Mouse (Mus musculus) CD4-positive, CD25-positive, alpha-beta regulatory T cell, adult 4 months (primary cell): ENCODE results near the gene Btg3. TPM values are rescaled to one million over a fixed set of nuclear protein-coding genes. Genes with fewer than 3 reads are reported as not detected.

ENCODE experiments used
- ATAC-seq: one replicate; pipeline ENCODE4 v1.8.0; 2017
- polyA plus RNA-seq, 2 experiments: library from polyadenylated mRNA; unstranded; fragments of 100-300 nt; shearing (Covaris generic); gene quantifications; one replicate each; pipeline ENCODE4 v1.2.1; 2017

The Btg3 gene
- polyA plus RNA-seq, 2 experiments from 2014 or later = 5.4 to 9.8 TPM

DNA sequence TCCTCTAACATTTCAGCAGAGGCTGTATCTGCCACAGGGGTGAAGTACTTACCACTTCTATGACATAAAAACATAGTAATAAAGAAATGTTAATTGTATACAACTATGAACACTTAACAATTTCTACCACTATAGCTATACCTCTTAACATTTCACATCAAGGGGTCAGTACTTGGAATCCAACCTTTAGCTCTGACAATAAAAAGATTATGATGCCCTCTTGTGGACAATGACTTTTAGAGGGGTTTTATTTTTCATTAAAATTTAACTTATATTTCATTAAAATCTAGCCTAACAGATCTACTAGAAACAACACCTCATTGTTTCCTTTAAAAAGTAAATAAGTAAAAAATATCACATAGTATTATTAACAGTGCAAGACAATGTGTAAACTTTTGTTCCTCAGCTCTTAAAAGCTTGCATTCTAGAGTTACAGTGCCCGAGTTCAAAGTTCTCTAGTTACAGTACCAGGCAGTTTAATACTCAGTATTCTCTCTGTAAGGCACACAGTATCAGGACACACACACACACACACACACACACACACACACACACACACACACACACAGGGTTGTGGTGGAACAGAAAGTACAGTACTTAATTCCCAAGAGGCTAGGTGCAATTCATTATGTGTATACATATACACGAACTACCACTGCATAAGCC lies 30.2 kb downstream of the Btg3 start:
- ATAC-seq = no peak

DNA sequence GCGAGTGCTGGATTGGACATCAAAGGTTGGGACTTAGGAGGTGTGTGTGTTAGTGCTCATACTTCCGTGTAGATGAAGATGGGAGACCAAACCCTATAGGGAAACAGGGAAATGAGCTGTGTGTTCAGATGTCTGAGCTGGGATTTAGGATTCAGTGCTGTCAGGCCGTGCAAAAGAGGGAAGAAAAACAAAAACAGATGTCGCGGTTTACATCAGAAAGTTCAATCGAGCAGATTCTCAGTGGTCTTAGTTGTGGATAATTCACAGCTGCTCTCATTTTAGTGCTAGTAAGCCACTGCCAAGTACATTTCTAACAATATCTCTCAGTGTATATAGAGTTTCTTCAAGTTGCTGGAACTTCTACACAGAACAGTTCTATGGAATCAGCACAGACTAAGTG lies 33.2 kb downstream of the Btg3 start:
- ATAC-seq = no peak

DNA sequence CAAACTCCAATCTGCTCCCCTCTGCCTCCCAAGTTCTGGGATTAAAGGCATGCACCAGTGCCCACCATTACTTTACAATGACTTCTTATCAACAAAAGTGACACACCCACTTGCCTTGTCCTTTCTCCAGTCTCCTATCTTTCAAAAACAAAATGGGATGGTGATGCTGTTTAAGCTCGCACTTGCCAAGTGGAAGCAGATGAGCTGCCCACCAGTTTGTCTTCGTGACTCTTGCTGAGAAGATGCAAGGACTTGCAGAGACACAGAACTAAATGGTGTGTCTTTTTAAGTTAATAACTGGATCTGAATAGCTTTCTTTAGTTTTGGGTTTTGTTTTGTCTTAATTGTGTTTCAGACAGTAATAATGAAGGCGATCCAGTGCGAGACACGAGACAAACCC lies 34.2 kb downstream of the Btg3 start:
- no peak for ATAC-seq

DNA sequence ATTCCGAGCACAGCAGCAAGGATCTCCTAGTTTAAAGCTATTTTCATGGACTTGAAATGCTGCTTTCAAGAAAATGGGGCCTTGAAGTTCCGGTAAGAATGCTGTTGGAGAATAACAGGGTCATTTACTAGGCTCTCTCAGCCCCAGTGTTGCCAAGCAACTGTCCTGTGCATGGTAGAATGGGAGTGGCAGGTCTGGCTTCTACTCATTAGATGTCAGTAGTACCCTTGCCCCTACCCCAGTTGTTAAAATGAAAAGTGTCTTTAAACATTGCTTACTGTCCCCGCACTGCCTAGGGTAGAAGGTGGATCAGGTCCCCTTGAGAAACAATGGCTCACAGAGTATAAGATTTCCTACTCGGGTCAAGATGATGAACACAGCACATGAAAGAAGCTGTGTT lies 35.6 kb downstream of the Btg3 start:
- no peak for ATAC-seq

DNA sequence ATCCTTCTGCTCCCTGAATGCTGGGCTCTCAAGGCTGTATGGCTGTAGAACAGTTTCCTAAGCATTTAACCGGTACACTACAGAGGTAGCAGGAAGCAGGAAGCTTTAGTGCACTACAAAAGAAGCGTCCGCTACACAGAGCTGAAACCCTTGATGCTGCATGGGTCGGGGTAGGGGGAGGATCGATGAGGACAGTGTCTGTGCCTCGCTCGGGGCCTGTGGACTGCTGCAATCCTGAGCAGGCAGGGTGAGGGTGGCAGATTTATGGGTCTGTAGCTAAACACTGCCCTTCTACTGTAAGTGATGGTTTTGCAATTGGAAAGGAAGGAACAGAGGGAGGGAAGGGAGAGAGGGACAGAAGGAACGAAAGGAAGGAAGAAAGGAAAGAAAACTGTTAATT lies 39.8 kb downstream of the Btg3 start:
- ATAC-seq = no peak

DNA sequence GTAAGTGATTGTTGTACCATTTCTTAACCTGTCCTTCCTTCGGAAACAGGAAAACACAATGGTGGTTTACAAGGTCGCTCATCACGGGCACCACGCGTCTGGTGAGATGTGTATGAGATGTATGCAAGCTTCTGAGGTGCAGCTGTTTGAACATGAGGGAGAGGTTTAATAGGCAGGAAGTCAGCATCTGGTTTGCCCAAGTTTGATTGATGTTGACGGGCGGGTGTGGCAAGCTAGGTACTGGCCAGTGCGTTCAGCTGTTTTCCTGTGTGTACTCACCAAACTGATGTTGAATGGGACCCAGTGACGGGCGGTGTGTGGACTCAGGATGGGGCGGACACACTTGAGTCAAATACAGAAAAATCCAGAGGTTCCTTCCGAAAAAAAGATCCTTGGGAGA lies 49.0 kb downstream of the Btg3 start:
- no peak for ATAC-seq

DNA sequence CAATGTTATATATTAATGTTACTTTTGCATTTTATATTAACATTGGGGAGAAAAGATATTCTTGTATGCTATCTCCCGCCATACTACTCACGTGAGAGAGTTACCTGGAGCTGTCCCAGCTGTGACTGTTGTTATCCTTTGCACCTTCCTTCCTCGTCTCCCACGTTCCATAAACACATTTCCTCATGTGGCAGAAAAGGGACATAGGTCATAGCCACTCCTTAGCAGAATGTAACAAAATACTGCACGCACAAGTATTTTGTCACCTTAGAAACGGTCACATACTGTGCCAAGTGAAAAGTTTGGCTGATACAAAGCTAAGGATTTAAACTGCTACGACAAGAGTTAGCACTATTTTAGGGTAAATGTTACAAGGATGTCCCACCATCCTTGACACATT lies 49.4 kb downstream of the Btg3 start:
- no peak for ATAC-seq

DNA sequence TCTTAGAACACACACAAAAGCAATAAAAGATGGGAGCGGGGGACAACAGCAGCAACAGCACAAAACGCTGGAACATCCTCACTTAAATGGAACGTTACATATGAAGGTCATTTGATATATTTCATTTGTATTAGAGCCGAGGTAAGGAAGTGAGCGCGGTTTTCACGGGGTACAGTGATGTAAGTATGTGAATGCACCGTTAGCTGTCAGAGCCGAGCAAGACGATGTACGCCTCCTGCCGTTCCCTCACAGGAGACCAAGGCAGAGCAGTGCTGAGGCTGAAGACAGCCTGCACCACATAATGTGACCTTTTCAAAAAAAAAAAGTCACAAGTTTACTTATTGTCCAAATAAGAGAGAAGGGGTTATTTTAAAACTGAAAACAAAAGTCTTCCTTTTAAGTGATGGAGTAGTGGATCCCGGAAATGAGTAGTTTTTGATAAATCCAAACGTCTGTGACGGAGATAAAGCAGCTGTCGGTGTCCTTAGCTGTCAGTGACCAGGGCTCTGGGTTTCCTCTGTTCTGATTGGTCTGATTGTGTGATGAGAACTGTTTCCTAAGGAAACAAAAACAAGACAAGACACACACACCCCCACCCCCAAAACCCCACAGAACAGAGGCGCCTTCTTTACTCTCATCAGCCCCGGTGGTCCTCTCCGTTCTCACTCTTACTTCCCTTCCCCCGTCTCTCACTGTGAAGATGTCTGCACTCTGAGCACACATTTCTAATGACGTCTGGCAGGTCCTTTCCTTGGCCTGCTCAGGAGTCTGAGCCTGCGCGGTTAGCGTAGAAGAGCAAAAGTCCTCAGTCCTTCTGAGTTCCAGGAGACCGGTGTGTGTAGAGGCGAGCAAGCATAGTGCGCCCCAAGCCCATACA lies 50.8 kb downstream of the Btg3 start:
- no peak for ATAC-seq

DNA sequence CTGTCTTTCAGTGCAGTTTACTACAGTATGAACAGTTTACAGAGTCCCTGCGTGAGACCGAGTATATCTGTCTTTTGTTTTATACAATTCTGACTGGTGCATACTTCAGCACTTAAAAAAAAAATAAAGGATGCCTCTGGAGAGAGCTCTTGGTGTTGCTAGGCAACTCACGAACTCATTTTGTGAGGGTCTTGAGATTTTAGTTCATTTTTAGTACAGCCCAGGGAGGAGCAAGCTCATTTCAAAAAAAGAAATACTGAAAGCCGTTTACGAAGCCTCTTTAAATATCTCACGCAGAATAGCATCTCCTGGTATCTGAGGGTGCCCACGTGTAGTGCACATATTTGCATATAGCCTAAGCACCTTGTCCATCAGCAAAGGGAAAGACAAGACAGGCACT lies 54.9 kb downstream of the Btg3 start:
- no peak for ATAC-seq

DNA sequence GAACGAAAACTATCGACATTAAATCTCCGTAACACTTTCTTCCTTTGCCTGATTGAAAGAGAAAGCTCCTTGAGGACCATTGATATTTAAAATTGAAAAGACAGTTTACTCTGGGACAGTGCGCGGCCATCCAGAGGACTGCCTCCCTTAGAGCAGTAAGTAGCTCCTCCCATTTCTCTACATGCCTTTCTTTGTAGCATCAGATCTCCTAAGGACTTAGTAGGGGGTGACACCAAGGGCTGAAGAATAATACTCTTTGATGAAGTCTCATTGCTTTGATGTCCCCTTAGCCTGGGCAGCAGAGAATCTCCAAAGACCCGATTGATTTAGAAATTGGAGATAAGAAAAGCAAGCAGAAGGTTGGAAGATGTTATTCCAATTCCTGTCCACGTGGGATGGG lies 55.4 kb downstream of the Btg3 start:
- ATAC-seq = no peak

DNA sequence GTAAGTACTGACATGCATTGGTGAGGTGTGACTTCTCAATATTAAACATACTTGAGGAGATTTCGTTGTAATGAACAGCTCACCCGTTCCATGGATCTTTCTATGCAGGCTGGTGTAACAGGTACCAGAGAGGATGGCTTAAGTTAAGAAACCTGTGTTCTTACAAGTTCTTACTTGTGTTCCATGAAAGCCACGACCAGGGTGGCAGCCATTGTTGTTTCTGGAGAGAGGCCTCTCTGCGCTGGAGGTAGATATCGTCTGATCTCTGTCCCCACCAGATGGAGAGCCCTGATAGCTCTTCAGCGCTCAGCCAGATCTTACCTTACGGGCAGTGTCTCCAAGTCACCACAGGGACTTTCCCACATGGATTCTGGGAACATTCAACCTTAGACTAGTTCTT lies 57.3 kb downstream of the Btg3 start:
- no peak for ATAC-seq

DNA sequence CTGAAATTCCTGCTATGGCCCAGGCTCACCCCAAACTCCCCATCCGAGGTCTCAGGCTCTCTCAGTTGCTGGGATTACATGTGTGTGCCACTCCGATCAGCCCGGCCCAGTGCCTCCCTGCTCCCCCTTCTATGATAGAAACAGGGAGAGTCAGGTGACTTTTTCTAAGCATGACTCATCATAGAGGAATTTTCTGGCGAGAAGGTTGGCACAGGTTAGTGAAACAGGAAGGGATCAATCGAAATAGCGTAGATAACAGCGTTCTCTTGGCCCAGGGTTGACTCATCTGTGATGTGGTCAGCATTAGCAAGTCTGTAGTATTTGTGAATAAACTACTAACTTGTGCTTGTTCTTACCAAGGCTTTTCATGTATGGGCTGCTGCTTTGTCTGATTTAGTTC lies 59.0 kb downstream of the Btg3 start:
- ATAC-seq = no peak

DNA sequence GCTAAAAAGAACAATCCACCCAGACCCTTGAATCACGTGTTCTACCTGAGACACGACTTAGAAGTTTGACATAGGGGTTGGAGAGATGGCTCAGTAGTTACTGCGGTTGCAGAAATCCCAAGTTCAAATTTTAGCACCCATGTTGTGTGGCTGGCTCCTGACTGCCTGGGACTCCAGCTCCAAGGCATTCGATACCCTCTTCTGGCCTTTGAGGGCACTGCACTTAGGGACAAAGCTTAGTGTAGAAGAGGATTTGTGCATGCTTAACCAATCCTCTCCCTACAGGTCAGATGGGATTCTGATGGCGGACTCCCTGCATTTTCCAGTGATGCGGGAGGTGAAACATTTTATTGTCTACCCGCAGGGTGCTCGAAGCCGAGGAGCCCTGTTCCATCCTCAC lies 60.1 kb downstream of the Btg3 start:
- peak; percentile 83 for ATAC-seq

DNA sequence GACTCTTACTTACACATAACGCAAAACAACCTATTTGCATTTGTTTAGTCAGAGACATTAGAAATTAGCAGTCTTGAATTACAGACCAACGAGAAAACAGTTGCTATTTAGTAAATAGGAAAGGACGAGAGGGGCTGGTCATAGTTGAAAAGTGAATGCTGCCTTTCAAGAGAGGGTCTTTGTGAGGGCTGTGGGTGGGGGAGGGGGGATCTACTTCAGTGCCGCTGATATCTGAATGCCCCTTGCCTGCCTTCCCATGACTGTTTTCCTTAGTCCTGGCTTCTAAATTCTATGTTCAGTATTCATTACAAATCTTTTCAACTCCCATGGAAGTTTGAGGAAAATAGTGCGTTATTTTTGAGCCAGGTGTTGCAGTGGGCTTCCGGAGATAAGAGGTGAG lies 63.0 kb downstream of the Btg3 start:
- ATAC-seq = no peak

DNA sequence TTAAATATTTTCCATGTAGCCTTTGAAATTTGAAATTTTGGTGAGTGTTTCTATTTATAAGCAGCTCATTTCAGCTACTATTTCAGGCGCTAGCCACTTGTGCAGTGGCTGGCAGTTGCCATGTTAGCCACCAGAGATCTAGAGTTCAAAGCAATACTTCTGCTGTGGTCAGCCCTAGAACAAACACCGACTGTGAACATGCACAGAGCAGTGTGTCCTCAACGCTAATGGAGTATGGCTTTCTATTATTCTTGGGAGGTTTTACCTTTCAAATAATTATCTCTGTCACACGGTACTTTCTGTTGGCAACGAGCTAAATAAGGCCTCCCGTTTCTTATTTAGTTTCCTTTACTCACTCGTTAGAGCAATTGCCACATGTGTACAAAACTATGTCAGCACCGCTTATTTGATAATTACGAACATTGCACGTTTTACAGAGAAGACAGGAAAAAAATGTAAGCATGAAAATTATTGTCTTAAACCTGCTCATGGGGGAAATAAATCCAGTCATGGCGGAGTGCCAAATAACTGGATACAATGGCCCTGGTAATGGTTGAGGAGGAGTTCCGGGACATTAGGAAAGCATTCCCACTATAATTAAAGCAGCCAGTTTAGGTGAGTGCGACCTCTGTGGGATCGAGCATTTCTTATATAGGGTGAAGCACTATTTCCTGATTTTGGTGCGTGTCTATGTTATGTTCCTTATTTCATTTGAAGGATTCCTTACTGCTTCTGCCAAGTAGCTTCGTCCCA lies 63.7 kb downstream of the Btg3 start:
- ATAC-seq = no peak

DNA sequence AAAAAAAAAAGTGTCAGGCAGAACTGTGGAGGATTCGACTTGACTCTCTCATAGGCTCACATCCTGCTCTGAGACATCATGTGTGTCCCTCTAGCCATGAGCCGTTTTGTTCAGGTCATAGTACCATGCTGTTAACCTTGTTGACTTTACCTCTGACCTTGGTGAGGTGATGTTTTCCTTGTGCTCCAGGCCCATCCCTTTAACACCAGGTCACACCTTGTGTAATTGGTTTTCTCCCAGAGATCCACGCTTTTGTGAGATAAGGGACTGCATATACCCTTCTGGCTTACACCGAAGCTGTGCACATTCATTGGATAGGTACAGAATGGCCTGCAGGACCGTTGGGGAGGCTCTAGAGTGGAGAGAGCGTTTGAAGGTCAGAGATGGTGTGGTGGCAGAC lies 67.7 kb downstream of the Btg3 start:
- ATAC-seq = no peak

DNA sequence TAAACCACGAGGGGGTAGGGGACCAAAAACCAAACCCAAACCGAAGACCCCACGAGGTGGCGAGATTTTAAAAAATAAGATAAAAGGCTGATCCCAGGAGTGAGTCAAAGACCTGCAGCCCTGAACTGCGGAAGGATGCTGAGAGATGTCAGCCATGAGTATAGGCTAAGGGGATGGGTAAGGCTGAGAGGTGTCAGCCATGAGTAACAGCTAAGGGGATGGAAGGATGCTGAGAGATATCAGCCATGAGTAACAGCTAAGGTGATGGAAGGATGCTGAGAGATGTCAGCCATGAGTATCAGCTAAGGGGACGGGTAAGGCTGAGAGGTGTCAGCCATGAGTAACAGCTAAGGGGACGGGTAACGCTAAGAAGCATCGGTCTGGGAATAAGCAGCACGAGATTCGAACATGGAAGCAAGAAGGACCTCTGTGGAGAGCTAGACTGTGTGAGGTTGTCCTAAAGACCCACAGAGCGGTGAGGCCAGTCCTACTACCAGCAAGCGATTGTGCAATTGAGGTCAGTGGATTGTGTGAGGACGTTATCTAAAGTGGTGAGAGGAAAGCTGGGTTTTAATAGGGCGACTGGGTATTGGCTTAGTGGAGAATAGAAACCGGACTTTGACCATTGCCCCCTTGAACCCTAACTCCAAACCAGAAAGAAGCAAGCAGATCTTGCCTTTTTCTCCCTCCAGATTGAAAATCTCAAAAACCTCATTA lies 69.4 kb downstream of the Btg3 start:
- no peak for ATAC-seq

DNA sequence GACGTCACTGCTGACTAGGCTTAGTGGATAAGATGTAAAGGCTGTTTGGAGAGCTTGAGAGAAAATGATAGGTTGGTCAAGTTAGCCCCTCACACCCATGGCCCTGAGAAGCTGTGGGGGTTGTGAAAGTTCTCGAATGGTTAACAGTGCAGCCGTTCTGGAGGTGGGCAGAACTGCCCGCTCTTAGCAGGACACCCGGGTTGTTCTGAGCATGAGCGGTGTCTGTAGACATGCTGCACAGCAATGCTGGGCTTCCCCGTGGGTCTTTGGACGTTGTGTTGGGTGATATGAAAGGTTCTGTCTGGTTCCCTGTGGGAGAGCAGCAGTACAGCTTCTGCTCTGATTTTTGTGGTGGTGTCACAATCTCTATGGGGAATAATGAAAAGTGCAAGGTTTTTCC lies 70.4 kb downstream of the Btg3 start:
- no peak for ATAC-seq

DNA sequence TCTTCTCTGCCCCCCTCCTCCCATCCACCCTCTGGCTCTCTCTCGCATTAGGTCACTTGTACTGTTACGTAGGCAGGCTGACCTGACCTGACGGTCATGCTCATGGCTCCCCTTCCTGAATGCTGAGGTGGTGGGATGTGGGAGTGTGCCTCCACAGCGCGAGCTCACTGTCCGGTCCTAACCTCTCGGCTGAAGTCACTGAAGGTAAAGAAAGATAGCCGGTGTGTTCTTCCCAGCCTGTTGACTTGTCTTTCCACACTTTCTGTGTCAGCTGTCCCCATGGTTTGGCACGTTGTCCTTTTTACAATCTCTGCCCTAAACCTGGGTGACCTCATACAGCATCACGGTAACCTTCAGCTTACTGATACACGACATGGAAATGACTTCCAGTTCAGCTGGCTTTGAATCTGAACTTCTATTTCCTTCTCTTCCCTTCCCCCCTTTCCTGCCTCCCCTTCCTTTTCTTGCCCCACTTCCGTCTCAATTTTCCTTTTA lies 71.3 kb downstream of the Btg3 start:
- ATAC-seq = no peak

DNA sequence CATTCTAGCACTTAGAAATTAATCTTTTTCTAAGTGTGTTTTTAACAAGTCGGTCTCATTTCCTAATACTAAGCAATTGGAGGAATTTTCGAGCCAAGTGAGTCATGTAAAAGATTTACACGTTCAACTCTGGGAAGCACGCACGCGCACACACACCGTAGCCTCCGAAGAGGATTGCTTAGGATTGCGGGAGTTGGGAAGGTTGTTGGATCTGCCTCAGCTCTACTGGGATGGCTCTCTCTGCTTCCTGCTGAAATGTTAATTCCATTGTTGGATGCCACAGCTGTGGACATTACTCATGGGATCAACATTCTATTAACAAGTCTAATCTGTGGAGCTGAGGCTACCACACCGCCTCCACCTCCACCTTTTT lies 74.3 kb downstream of the Btg3 start:
- no peak for ATAC-seq

DNA sequence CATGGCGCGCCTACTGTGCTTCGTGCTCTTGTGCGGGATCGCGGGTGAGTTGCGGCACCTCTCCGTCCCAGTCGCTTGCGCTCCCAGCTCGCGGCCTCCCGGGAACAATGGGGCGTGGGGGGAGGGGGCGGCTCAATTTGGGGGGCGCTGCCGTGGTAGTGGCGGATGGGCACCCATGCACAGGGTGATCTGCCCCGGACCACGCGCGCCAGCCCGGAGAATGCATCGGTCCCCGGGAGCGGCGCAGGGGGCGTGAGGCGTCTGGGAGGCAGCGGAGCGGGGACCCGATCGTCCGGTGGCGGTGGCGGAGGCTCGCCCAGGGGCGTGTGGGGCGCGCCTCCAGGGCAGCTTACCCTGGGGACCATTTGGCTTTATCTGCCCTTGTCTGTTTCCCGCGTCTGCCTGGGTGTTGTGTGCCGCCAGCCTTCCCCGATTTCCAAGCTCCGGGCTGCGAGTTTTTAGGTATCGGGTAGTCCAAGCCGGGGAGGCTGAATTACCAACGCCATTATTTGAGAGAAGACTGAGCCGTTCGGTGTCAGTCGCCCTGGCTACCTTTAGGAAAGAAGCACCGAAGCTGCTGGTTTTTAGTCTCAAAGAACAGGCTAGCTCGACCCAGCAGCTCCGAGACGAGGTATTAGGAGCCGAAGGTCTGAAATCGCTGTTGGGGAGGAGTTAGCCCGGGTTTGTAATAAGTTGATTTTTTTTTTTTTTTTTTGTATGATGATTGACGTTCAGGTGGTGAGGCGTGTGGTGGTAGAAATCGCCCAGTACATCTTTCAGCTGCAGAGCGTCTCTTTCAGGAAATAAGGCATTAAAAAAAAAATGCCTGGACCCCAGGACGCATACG lies 74.9 kb downstream of the Btg3 start:
- peak; percentile 46 for ATAC-seq
